Mouse (Mus musculus) embryonic facial prominence, embryonic 11.5 days (tissue): ENCODE data around the gene Aph1b. TPM values are rescaled to one million over a fixed set of nuclear protein-coding genes. Genes with fewer than 3 reads are reported as not detected.

ENCODE experiments used
- ATAC-seq: fragments of 200-750 bp; cut with Nextera tagmentation; replicated peaks from 2 replicates; pipeline ENCODE4 v1.8.0; 2017; ENCODE audit warnings: low read depth; ENCODE audit not compliant: insufficient number of reproducible peaks, low FRiP score, low TSS enrichment
- DNase-seq: peaks from one replicate; pipeline ENCODE4 v3.0.0-alpha.2; 2015; ENCODE audit warnings: low spot score
- H3K27ac ChIP-seq: fragments of 300-500 bp; sonication (generic); replicated peaks from 2 replicates; pipeline ENCODE4 v1.5.1; 2014; ENCODE audit warnings: mild to moderate bottlenecking, low read depth, low read length, control low read depth
- H3K27me3 ChIP-seq: fragments of 300-500 bp; sonication (generic); 2 replicates; pipeline ENCODE4 v1.6.1; 2014; ENCODE audit warnings: mild to moderate bottlenecking, low read length, moderate library complexity, mixed read lengths; ENCODE audit not compliant: control insufficient read depth, insufficient read depth
- H3K36me3 ChIP-seq: fragments of 300-500 bp; sonication (generic); replicated peaks from 2 replicates; pipeline ENCODE4 v1.6.1; 2014; ENCODE audit warnings: low read depth, mild to moderate bottlenecking, low read length, moderate library complexity, mixed read lengths; ENCODE audit not compliant: control insufficient read depth, insufficient read depth
- H3K4me1 ChIP-seq: fragments of 300-500 bp; sonication (generic); 2 replicates; pipeline ENCODE4 v1.6.1; 2014; ENCODE audit warnings: low read length, mixed read lengths; ENCODE audit not compliant: control insufficient read depth, insufficient read depth
- H3K4me2 ChIP-seq: fragments of 300-500 bp; sonication (generic); 2 replicates; pipeline ENCODE4 v1.6.1; 2014; ENCODE audit warnings: low read depth, mild to moderate bottlenecking, control low read depth, low read length, moderate library complexity
- H3K4me3 ChIP-seq: fragments of 300-500 bp; sonication (generic); 2 replicates; pipeline ENCODE4 v1.5.1; 2014; ENCODE audit warnings: low read depth, low read length, control low read depth
- H3K9ac ChIP-seq: fragments of 300-500 bp; sonication (generic); replicated peaks from 2 replicates; pipeline ENCODE4 v1.6.1; 2014; ENCODE audit warnings: mild to moderate bottlenecking, control low read depth, low read length
- H3K9me3 ChIP-seq: fragments of 300-500 bp; sonication (generic); replicated peaks from 2 replicates; pipeline ENCODE4 v1.6.1; 2016; ENCODE audit warnings: mild to moderate bottlenecking, low read length, inconsistent platforms, mixed read lengths; ENCODE audit not compliant: control insufficient read depth
- WGBS: fragments of 180-500 bp; shearing (Covaris S2); extraction: QIAGEN DNeasy Blood & Tissue Kit; methylation state at CpG from one replicate; pipeline ENCODE4 v1.1.7; 2014; 5-methylcytosine and 5-hydroxymethylcytosine counted together
- polyA plus RNA-seq: library from polyadenylated mRNA; unstranded; fragments of >200 nt; fragmentation: Nextera tagmentation; extraction: Ambion mirVana; gene quantifications from 2 replicates; pipeline ENCODE4 v1.2.1, GENCODE M21; 2014

The Aph1b gene
- polyA plus RNA-seq, 1 experiment from 2014 or later, result 12.7 TPM

- Histone ChIP-seq H3K4me3 (no peak overlapping the region), H3K36me3 (no peaks in the 10 kb centered on the region), H3K9ac (no peak overlapping the region), H3K4me1 (no peaks in the 10 kb centered on the region), H3K4me2 (no peak overlapping the region), H3K27ac (no peak overlapping the region), H3K27me3 (no peaks in the 10 kb centered on the region), H3K9me3 (no peaks in the 10 kb centered on the region)
- ATAC-seq, result no peak
- DNase-seq, result no peak
- WGBS, result 86% methylated on average over 3 of the region's 3 CpGs
Observed at GRCm38 (mm10) chr9:66736016-66736415, 59.3 kb downstream of the Aph1b start.

GRCm38 (mm10) chr9:66735122-66735521, 60.2 kb downstream of the Aph1b start:
- no peaks in the 10 kb centered on the region for H3K4me1 ChIP-seq
- H3K9ac ChIP-seq, result no peak overlapping the region
- H3K4me3 ChIP-seq, result no peak overlapping the region
- ATAC-seq (no peak), DNase-seq (no peak)
- no peak overlapping the region for H3K4me2 ChIP-seq
- H3K9me3 ChIP-seq, result no peaks in the 10 kb centered on the region
- H3K36me3 ChIP-seq, result no peaks in the 10 kb centered on the region
- WGBS, result 98% methylated on average over 2 of the region's 2 CpGs
- H3K27me3 ChIP-seq, result no peaks in the 10 kb centered on the region
- H3K27ac ChIP-seq, result no peak overlapping the region

GRCm38 (mm10) chr9:66734568-66734967, 60.7 kb downstream of the Aph1b start:
- DNase-seq, result no peak
- Histone ChIP-seq H3K4me2 (no peak overlapping the region), H3K4me3 (no peak overlapping the region), H3K9me3 (no peaks in the 10 kb centered on the region), H3K27me3 (no peaks in the 10 kb centered on the region), H3K9ac (no peak overlapping the region), H3K4me1 (no peaks in the 10 kb centered on the region), H3K27ac (no peak overlapping the region), H3K36me3 (no peaks in the 10 kb centered on the region)
- ATAC-seq, result no peak
- 85% methylated on average over 6 of the region's 6 CpGs for WGBS

- 0 out of 2 replicates have a peak overlapping the region, but pooled peaks have one; percentile 7 for H3K27ac ChIP-seq
- no peak for ATAC-seq
Observed at GRCm38 (mm10) chr9:66732791-66733691, 62.2 kb downstream of the Aph1b start.

GRCm38 (mm10) chr9:66731284-66731683, 64.0 kb downstream of the Aph1b start:
- Histone ChIP-seq H3K27me3 (no peaks in the 10 kb centered on the region), H3K4me1 (no peaks in the 10 kb centered on the region), H3K4me2 (no peak overlapping the region), H3K36me3 (no peaks in the 10 kb centered on the region), H3K27ac (no peak overlapping the region), H3K9me3 (no peaks in the 10 kb centered on the region), H3K4me3 (no peak overlapping the region), H3K9ac (no peak overlapping the region)
- no peak for DNase-seq
- WGBS, result 82% methylated on average over 7 of the region's 7 CpGs
- ATAC-seq, result no peak

More at GRCm38 (mm10) chr9:66732791-66733691, 62.2 kb downstream of the Aph1b start:
- Histone ChIP-seq H3K4me1 (no peaks in the 10 kb centered on the region), H3K4me3 (no peak overlapping the region), H3K36me3 (no peaks in the 10 kb centered on the region), H3K9me3 (no peaks in the 10 kb centered on the region), H3K27me3 (no peaks in the 10 kb centered on the region), H3K9ac (no peak overlapping the region), H3K4me2 (no peak overlapping the region)
- 55% methylated on average over 15 of the region's 15 CpGs for WGBS
- no peak for DNase-seq

- no peak for DNase-seq
- Histone ChIP-seq H3K4me2 (no peak overlapping the region), H3K4me3 (no peak overlapping the region), H3K27ac (no peak overlapping the region), H3K9me3 (no peaks in the 10 kb centered on the region), H3K27me3 (no peaks in the 10 kb centered on the region), H3K4me1 (no peaks in the 10 kb centered on the region), H3K9ac (no peak overlapping the region), H3K36me3 (no peaks in the 10 kb centered on the region)
- no peak for ATAC-seq
- 48% methylated on average over 3 of the region's 3 CpGs for WGBS
Observed at GRCm38 (mm10) chr9:66730556-66730955, 64.7 kb downstream of the Aph1b start.

- Histone ChIP-seq H3K27ac (no peak overlapping the region), H3K4me3 (no peak overlapping the region), H3K27me3 (no peaks in the 10 kb centered on the region), H3K9me3 (no peaks in the 10 kb centered on the region), H3K36me3 (no peaks in the 10 kb centered on the region), H3K4me1 (peaks cover 3% of the 10 kb centered on the region; the same call in 1 of the 2 replicates), H3K9ac (no peak overlapping the region), H3K4me2 (no peak overlapping the region)
- DNase-seq, result no peak
- no peak for ATAC-seq
- 67% methylated on average over 7 of the region's 7 CpGs for WGBS
Observed at GRCm38 (mm10) chr9:66727333-66727732, 68.0 kb downstream of the Aph1b start.

- WGBS, result 88% methylated on average over 3 of the region's 3 CpGs
- H3K4me2 ChIP-seq, result no peak overlapping the region
Observed at GRCm38 (mm10) chr9:66725591-66725990, 69.7 kb downstream of the Aph1b start.

More at GRCm38 (mm10) chr9:66725591-66725990, 69.7 kb downstream of the Aph1b start:
- H3K36me3 ChIP-seq, result no peaks in the 10 kb centered on the region
- no peak overlapping the region for H3K4me3 ChIP-seq
- H3K27ac ChIP-seq, result no peak overlapping the region
- H3K27me3 ChIP-seq, result no peaks in the 10 kb centered on the region
- ATAC-seq (no peak), DNase-seq (no peak)
- peaks cover 3% of the 10 kb centered on the region; the same call in 1 of the 2 replicates for H3K4me1 ChIP-seq
- H3K9me3 ChIP-seq, result no peaks in the 10 kb centered on the region
- H3K9ac ChIP-seq, result no peak overlapping the region
